ENCODE assay signal across 9 mouse cellular contexts in the genomic region with DNA sequence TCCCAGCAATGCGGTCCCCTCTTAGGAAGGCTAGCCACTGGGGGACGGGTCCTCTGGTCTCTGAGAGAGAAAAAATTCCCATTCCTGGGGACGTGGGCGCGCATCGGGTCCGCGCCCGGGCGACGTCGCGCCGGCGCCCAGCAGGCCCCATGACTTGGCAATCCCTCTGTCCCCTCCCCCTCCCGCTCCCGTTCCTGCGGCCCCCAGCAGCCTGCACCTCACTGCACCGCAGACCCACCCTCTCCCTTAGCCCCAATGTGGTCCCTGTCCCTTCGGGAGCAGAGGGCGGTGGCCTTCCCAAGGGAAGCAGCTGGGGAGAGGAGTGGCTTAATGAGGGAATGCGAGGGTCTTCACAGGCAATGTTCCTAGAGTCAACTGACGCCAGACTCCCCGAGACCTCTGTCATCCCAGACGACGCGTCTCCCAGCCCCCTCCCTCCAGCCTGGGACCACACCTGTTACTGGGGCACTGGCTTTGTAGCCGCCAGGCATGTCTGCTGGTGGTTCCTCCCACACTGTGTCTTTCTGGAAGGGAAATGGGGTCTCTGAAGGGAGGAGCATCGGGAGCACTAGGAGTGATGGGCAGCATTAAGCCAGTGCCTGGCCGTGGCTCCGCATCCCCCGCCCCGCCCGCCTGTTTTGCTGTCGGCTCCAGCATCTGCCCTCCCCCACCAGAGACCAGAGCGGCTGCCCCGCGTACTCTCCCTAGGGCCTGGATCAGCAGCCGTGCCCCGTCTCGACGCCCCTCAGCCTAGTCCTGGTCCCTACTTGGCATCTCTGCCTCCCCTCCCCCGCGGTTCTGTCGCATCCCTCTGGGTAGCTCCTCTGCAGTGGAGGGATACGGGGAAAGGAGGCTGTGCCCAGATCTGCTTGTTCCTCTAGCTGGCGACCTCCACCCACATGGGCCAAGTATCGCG. TPM values are rescaled to one million over a fixed set of nuclear protein-coding genes. Genes with fewer than 3 reads are reported as not detected.
DNase-seq lines count a peak whose midpoint lies in the region; ATAC-seq lines count a peak whose summit lies in the region.
"Had no signal": no experiment of that assay in that cellular context is flagged by ENCODE, and none has a peak within 500 bp of the region (broad histone marks: within the 10 kb centered on the region; RNA-seq: fewer than 3 reads in every experiment).

No protein-coding gene starts in this region.

- H3K9ac ChIP-seq in lung, embryonic 16.5 days (ENCODE audit: low read length): peak overlapping the region; percentile 63
- peak overlapping the region; percentile 62 for H3K9ac ChIP-seq in heart, embryonic 12.5 days
- peak overlapping the region; percentile 87 for H3K9ac ChIP-seq in midbrain, embryonic 15.5 days

- peak overlapping the region; percentile 78 for H3K4me2 ChIP-seq in lung, embryonic 16.5 days (ENCODE audit: low read depth, low read length)
- peak overlapping the region; percentile 96 for H3K4me2 ChIP-seq in heart, embryonic 12.5 days
- H3K4me2 ChIP-seq in midbrain, embryonic 15.5 days: peak overlapping the region; percentile 65

- no peak overlapping the region for H3K27ac ChIP-seq in lung, embryonic 16.5 days (ENCODE audit: low read length)
- no peak overlapping the region for H3K27ac ChIP-seq in heart, embryonic 12.5 days (ENCODE audit: poor library complexity, severe bottlenecking)
- peak overlapping the region; percentile 96 for H3K27ac ChIP-seq in midbrain, embryonic 15.5 days

- no peaks in the 10 kb centered on the region for H3K9me3 ChIP-seq in lung, embryonic 16.5 days (ENCODE audit: control insufficient read depth, low read length)
- H3K9me3 ChIP-seq in heart, embryonic 12.5 days (replicated peaks): no peaks in the 10 kb centered on the region
- H3K9me3 ChIP-seq in midbrain, embryonic 15.5 days: no peaks in the 10 kb centered on the region

- H3K4me1 ChIP-seq in lung, embryonic 16.5 days (replicated peaks; ENCODE audit: control insufficient read depth, insufficient read depth, low read length): peaks cover 12% of the 10 kb centered on the region
- H3K4me1 ChIP-seq in heart, embryonic 12.5 days (replicated peaks): peaks cover 18% of the 10 kb centered on the region
- peaks cover 49% of the 10 kb centered on the region for H3K4me1 ChIP-seq in midbrain, embryonic 15.5 days

- ATAC-seq in lung, embryonic 16.5 days (ENCODE audit: low read depth): peak; percentile 52
- 0 out of 2 replicates have a peak, but pooled peaks have one; percentile 19 for ATAC-seq in common myeloid progenitor, adult 5-6 weeks (replicated peaks; ENCODE audit: low read depth, poor library complexity, severe bottlenecking)
- peak; percentile 58; the same call in 1 of the 2 replicates for ATAC-seq in heart, embryonic 12.5 days (ENCODE audit: insufficient number of reproducible peaks, low FRiP score)
- peak; percentile 72 for ATAC-seq in midbrain, embryonic 15.5 days (replicated peaks)

- H3K27me3 ChIP-seq in lung, embryonic 16.5 days (ENCODE audit: control insufficient read depth, insufficient read depth, low read depth, low read length): peaks cover 35% of the 10 kb centered on the region
- H3K27me3 ChIP-seq in heart, embryonic 12.5 days (replicated peaks): peaks cover 80% of the 10 kb centered on the region
- H3K27me3 ChIP-seq in midbrain, embryonic 15.5 days (replicated peaks): no peaks in the 10 kb centered on the region

- DNase-seq in lung, postnatal 14 days: no peak
- DNase-seq in layer of hippocampus, postnatal 25 days (ENCODE audit: extremely low spot score in 1 of 2, low spot score in 1 of 2): peak; percentile 60 to 73
- DNase-seq in c-Kit-positive CD71-positive TER-119-positive erythroid progenitor cells, embryonic 14.5 days (ENCODE audit: low spot score): no peak
- DNase-seq in B cell, adult 2 months: no peak

- peak overlapping the region; percentile 54 for H3K4me3 ChIP-seq in lung, embryonic 16.5 days (ENCODE audit: low read length)
- H3K4me3 ChIP-seq in heart, embryonic 12.5 days: peak overlapping the region; percentile 58
- peak overlapping the region; percentile 88 for H3K4me3 ChIP-seq in midbrain, embryonic 15.5 days

- no peaks in the 10 kb centered on the region for H3K36me3 ChIP-seq in lung, embryonic 16.5 days (ENCODE audit: control insufficient read depth, insufficient read depth, low read length)
- no peaks in the 10 kb centered on the region for H3K36me3 ChIP-seq in heart, embryonic 12.5 days
- no peaks in the 10 kb centered on the region for H3K36me3 ChIP-seq in midbrain, embryonic 15.5 days (replicated peaks)

- under 1% methylated on average over 46 of the region's 49 CpGs for WGBS in lung, embryonic 16.5 days
- under 1% methylated on average over 49 of the region's 49 CpGs for WGBS in heart, embryonic 12.5 days
- under 1% methylated on average over 49 of the region's 49 CpGs for WGBS in midbrain, embryonic 15.5 days

RNA-seq across cellular contexts. Expression of gene Kif1a, which starts 0.9 kb away (rescaled TPM):
- 7.9 and 9.2 TPM in 2 replicates for polyA plus RNA-seq in lung, embryonic 16.5 days (2015; fragmentation: Nextera tagmentation; extraction: Ambion mirVana)
- total RNA-seq in common myeloid progenitor, adult 5-6 weeks (2017): not detected in 2 replicates
- 7.4 and 7.7 TPM in 2 replicates for polyA plus RNA-seq in heart, embryonic 12.5 days (2016; fragmentation: Nextera tagmentation; extraction: Ambion mirVana)
- total RNA-seq in layer of hippocampus, postnatal 25 days (2021): 100 to 1,000 TPM; 592 to 639 TPM
- 498 and 502 TPM in 2 replicates for polyA plus RNA-seq in midbrain, embryonic 15.5 days (2015; fragmentation: Nextera tagmentation; extraction: Ambion mirVana)
- total RNA-seq: neutrophil, adult 5-6 weeks had no signal

RNA-seq across cellular contexts. Expression of gene Agxt, which starts 34.2 kb away (rescaled TPM):
- 0.24 TPM in 1 of 2 replicates, not detected in the other for polyA plus RNA-seq in lung, embryonic 16.5 days (2015; fragmentation: Nextera tagmentation; extraction: Ambion mirVana)
- not detected in 2 replicates for total RNA-seq in common myeloid progenitor, adult 5-6 weeks (2017)
- not detected in 2 replicates for polyA plus RNA-seq in heart, embryonic 12.5 days (2016; fragmentation: Nextera tagmentation; extraction: Ambion mirVana)
- not detected for total RNA-seq in layer of hippocampus, postnatal 25 days (2021)
- polyA plus RNA-seq in midbrain, embryonic 15.5 days (2015; fragmentation: Nextera tagmentation; extraction: Ambion mirVana): not detected in 2 replicates
- total RNA-seq: neutrophil, adult 5-6 weeks had no signal

RNA-seq across cellular contexts. Expression of gene 2310007B03Rik, which starts 59.9 kb away (rescaled TPM):
- 23.0 and 26.0 TPM in 2 replicates for polyA plus RNA-seq in lung, embryonic 16.5 days (2015; fragmentation: Nextera tagmentation; extraction: Ambion mirVana)
- total RNA-seq in common myeloid progenitor, adult 5-6 weeks (2017): not detected in 2 replicates
- not detected in 2 replicates for polyA plus RNA-seq in heart, embryonic 12.5 days (2016; fragmentation: Nextera tagmentation; extraction: Ambion mirVana)
- total RNA-seq in layer of hippocampus, postnatal 25 days (2021): not detected
- polyA plus RNA-seq in midbrain, embryonic 15.5 days (2015; fragmentation: Nextera tagmentation; extraction: Ambion mirVana): 0.14 and 0.32 TPM in 2 replicates

Comparison
In these comparisons a context has a peak if more than half of its experiments do, and no peak if none do; other contexts are left out.
1. ATAC-seq: peak in every context shown above with its lines; median percentile 72 in midbrain, embryonic 15.5 days; 58 in heart, embryonic 12.5 days; 52 in lung, embryonic 16.5 days; 19 in common myeloid progenitor, adult 5-6 weeks.
2. DNase-seq: peak in layer of hippocampus, postnatal 25 days (2 of 2); none in lung, postnatal 14 days (single experiment), c-Kit-positive CD71-positive TER-119-positive erythroid progenitor cells, embryonic 14.5 days (single experiment) and B cell, adult 2 months (0 of 2).
3. RNA of gene Kif1a, which starts 0.9 kb away (polyA plus RNA-seq): 498 to 502 TPM in midbrain, embryonic 15.5 days; 7.9 to 9.2 TPM in lung, embryonic 16.5 days and 7.4 to 7.7 TPM in heart, embryonic 12.5 days; every median in the first group is over 10 times any median in the second.
4. RNA of gene 2310007B03Rik, which starts 59.9 kb away (polyA plus RNA-seq): 23.0 to 26.0 TPM in lung, embryonic 16.5 days; 0.14 to 0.32 TPM in midbrain, embryonic 15.5 days and not detected in heart, embryonic 12.5 days; every median in the first group is over 10 times any median in the second.
5. Peak in every context shown above with its lines, with median percentiles within 50 percentile points of each other: H3K4me2 ChIP-seq, H3K4me3 ChIP-seq and H3K9ac ChIP-seq.